ENCODE assay signal across 9 mouse cellular contexts in genomic region chr3:108409656-108410358, GRCm38 (mm10). TPM values are rescaled to one million over a fixed set of nuclear protein-coding genes. Genes with fewer than 3 reads are reported as not detected.
DNase-seq lines count a peak whose midpoint lies in the region; ATAC-seq and TF ChIP-seq lines count a peak whose summit lies in the region.
"Had no signal": no experiment of that assay in that cellular context is flagged by ENCODE, and none has a peak within 500 bp of the region (broad histone marks: within the 10 kb centered on the region; RNA-seq: fewer than 3 reads in every experiment).

No protein-coding gene starts in this region.

- peaks cover 13% of the 10 kb centered on the region for H3K9me3 ChIP-seq in embryonic facial prominence, embryonic 12.5 days
- peaks cover 12% of the 10 kb centered on the region for H3K9me3 ChIP-seq in intestine, embryonic 16.5 days (ENCODE audit: control insufficient read depth, low read length)
- peaks cover 3% of the 10 kb centered on the region; the same call in 1 of the 2 replicates for H3K9me3 ChIP-seq in midbrain, embryonic 16.5 days (replicated peaks; ENCODE audit: control insufficient read depth, low read length, poor library complexity, severe bottlenecking)

- H3K9ac ChIP-seq in embryonic facial prominence, embryonic 12.5 days: 0 out of 2 replicates have a peak overlapping the region, but pooled peaks have one; percentile 29
- H3K9ac ChIP-seq in intestine, embryonic 16.5 days (ENCODE audit: low read depth, low read length): peak overlapping the region; percentile 31; the same call in 1 of the 2 replicates
- peak overlapping the region; percentile 79 for H3K9ac ChIP-seq in midbrain, embryonic 16.5 days (ENCODE audit: low read depth, low read length)

- H3K4me2 ChIP-seq in embryonic facial prominence, embryonic 12.5 days (replicated peaks): peak overlapping the region; percentile 33
- no peak overlapping the region for H3K4me2 ChIP-seq in intestine, embryonic 16.5 days (ENCODE audit: low read depth, low read length)
- H3K4me2 ChIP-seq in midbrain, embryonic 16.5 days (ENCODE audit: low read length): peak overlapping the region; percentile 65

- DNase-seq in cerebellum, adult 11 months: peak; percentile 38
- DNase-seq in adrenal gland, adult (ENCODE audit: inconsistent age in 2 of 2, low spot score in 1 of 2): no peak
- no peak for DNase-seq in left cerebral cortex, adult 18-20 months (ENCODE audit: low spot score in 2 of 2)
- DNase-seq in lung, adult 2 months: no peak

- peaks cover 36% of the 10 kb centered on the region for H3K4me1 ChIP-seq in embryonic facial prominence, embryonic 12.5 days
- peaks cover 4% of the 10 kb centered on the region; the same call in 1 of the 2 replicates for H3K4me1 ChIP-seq in intestine, embryonic 16.5 days (ENCODE audit: control insufficient read depth, insufficient read depth, low read length)
- peaks cover 56% of the 10 kb centered on the region for H3K4me1 ChIP-seq in midbrain, embryonic 16.5 days (ENCODE audit: control insufficient read depth, insufficient read depth, low read length)
- peaks cover 12% of the 10 kb centered on the region for H3K4me1 ChIP-seq in lung, adult 2 months (ENCODE audit: control insufficient read depth, insufficient read depth, low read length)

- peaks cover 3% of the 10 kb centered on the region; the same call in 1 of the 2 replicates for H3K27me3 ChIP-seq in embryonic facial prominence, embryonic 12.5 days
- H3K27me3 ChIP-seq in intestine, embryonic 16.5 days (replicated peaks; ENCODE audit: control insufficient read depth, insufficient read depth, low read length): no peaks in the 10 kb centered on the region
- no peaks in the 10 kb centered on the region for H3K27me3 ChIP-seq in midbrain, embryonic 16.5 days (ENCODE audit: control insufficient read depth, insufficient read depth, low read depth, low read length)

- H3K27ac ChIP-seq in embryonic facial prominence, embryonic 12.5 days: peak overlapping the region; percentile 75
- H3K27ac ChIP-seq in intestine, embryonic 16.5 days (ENCODE audit: low read length): no peak overlapping the region
- peak overlapping the region; percentile 88 for H3K27ac ChIP-seq in midbrain, embryonic 16.5 days (ENCODE audit: low read length)

- H3K36me3 ChIP-seq in embryonic facial prominence, embryonic 12.5 days: peaks cover 31% of the 10 kb centered on the region
- peaks cover 7% of the 10 kb centered on the region for H3K36me3 ChIP-seq in intestine, embryonic 16.5 days (ENCODE audit: control insufficient read depth, insufficient read depth, low read length)
- peaks cover 27% of the 10 kb centered on the region for H3K36me3 ChIP-seq in midbrain, embryonic 16.5 days (ENCODE audit: control insufficient read depth, insufficient read depth, low read length)

- no peak for TF ChIP-seq POLR2A in lung, adult 2 months (IDR thresholded peaks at IDR 0.05; ENCODE audit: borderline replicate concordance, extremely low read depth, low read depth, low read length)

- no peak for ATAC-seq in cerebellum, adult (ENCODE audit: insufficient number of reproducible peaks, low FRiP score, low TSS enrichment)
- no peak for ATAC-seq in embryonic facial prominence, embryonic 12.5 days (ENCODE audit: insufficient number of reproducible peaks, insufficient read depth, low FRiP score, low TSS enrichment)
- no peak for ATAC-seq in intestine, embryonic 16.5 days
- no peak for ATAC-seq in midbrain, embryonic 16.5 days

- no peak for TF ChIP-seq CTCF in lung, adult 2 months (IDR thresholded peaks at IDR 0.05; ENCODE audit: insufficient read depth, low read length)

- peak overlapping the region; percentile 13; the same call in 1 of the 2 replicates for H3K4me3 ChIP-seq in embryonic facial prominence, embryonic 12.5 days
- H3K4me3 ChIP-seq in intestine, embryonic 16.5 days (ENCODE audit: low read length): no peak overlapping the region
- peak overlapping the region; percentile 28 for H3K4me3 ChIP-seq in midbrain, embryonic 16.5 days (ENCODE audit: low read depth, low read length)
- H3K4me3 ChIP-seq in lung, adult 2 months (replicated peaks; ENCODE audit: extremely low read depth, low read depth, low read length): no peak overlapping the region

- 53% methylated on average over 8 of the region's 8 CpGs for WGBS in embryonic facial prominence, embryonic 12.5 days
- 52% methylated on average over 8 of the region's 8 CpGs for WGBS in intestine, embryonic 16.5 days
- WGBS in midbrain, embryonic 16.5 days: 16% methylated on average over 8 of the region's 8 CpGs
- 55% methylated on average over 8 of the region's 8 CpGs for WGBS in lung, adult 2 months

RNA-seq across cellular contexts. Expression of gene Celsr2, which starts 5.5 kb away (rescaled TPM):
- polyA plus RNA-seq in embryonic facial prominence, embryonic 12.5 days (2016; fragmentation: Nextera tagmentation; extraction: Ambion mirVana): 9.5 and 11.0 TPM in 2 replicates
- polyA plus RNA-seq in intestine, embryonic 16.5 days (2015; fragmentation: Nextera tagmentation; extraction: Ambion mirVana): 2.6 and 3.0 TPM in 2 replicates
- polyA plus RNA-seq in midbrain, embryonic 16.5 days (2015; fragmentation: Nextera tagmentation; extraction: Ambion mirVana): 27.9 and 33.2 TPM in 2 replicates
- 100 to 1,000 TPM; 148 to 155 TPM for total RNA-seq in left cerebral cortex, adult 18-20 months (2021)
- 22.7 and 26.7 TPM in 2 replicates for polyA plus RNA-seq in lung, adult 2 months (2012; rRNA removed)

RNA-seq across cellular contexts. Expression of gene Psrc1, which starts 26.2 kb away (rescaled TPM):
- polyA plus RNA-seq in embryonic facial prominence, embryonic 12.5 days (2016; fragmentation: Nextera tagmentation; extraction: Ambion mirVana): 73.4 and 78.1 TPM in 2 replicates
- 22.1 and 26.1 TPM in 2 replicates for polyA plus RNA-seq in intestine, embryonic 16.5 days (2015; fragmentation: Nextera tagmentation; extraction: Ambion mirVana)
- polyA plus RNA-seq in midbrain, embryonic 16.5 days (2015; fragmentation: Nextera tagmentation; extraction: Ambion mirVana): 3.9 and 5.2 TPM in 2 replicates
- total RNA-seq in left cerebral cortex, adult 18-20 months (2021): 10 to 100 TPM; 17.8 to 18.1 TPM
- 2.3 and 2.4 TPM in 2 replicates for polyA plus RNA-seq in lung, adult 2 months (2012; rRNA removed)

RNA-seq across cellular contexts. Expression of gene Sars, which starts 35.2 kb away (rescaled TPM):
- 125 and 127 TPM in 2 replicates for polyA plus RNA-seq in embryonic facial prominence, embryonic 12.5 days (2016; fragmentation: Nextera tagmentation; extraction: Ambion mirVana)
- polyA plus RNA-seq in intestine, embryonic 16.5 days (2015; fragmentation: Nextera tagmentation; extraction: Ambion mirVana): 166 and 168 TPM in 2 replicates
- 217 and 220 TPM in 2 replicates for polyA plus RNA-seq in midbrain, embryonic 16.5 days (2015; fragmentation: Nextera tagmentation; extraction: Ambion mirVana)
- 100 to 1,000 TPM; 244 to 258 TPM for total RNA-seq in left cerebral cortex, adult 18-20 months (2021)
- 29.4 and 48.0 TPM in 2 replicates for polyA plus RNA-seq in lung, adult 2 months (2012; rRNA removed)

RNA-seq across cellular contexts. Expression of gene Mybphl, which starts 45.1 kb away (rescaled TPM):
- polyA plus RNA-seq in embryonic facial prominence, embryonic 12.5 days (2016; fragmentation: Nextera tagmentation; extraction: Ambion mirVana): 0.13 and 0.18 TPM in 2 replicates
- not detected in 2 replicates for polyA plus RNA-seq in intestine, embryonic 16.5 days (2015; fragmentation: Nextera tagmentation; extraction: Ambion mirVana)
- polyA plus RNA-seq in midbrain, embryonic 16.5 days (2015; fragmentation: Nextera tagmentation; extraction: Ambion mirVana): not detected in 2 replicates
- under 1 TPM; 0.26 to 0.49 TPM for total RNA-seq in left cerebral cortex, adult 18-20 months (2021)
- polyA plus RNA-seq in lung, adult 2 months (2012; rRNA removed): 34.9 and 39.2 TPM in 2 replicates
- total RNA-seq: common myeloid progenitor, adult 5-6 weeks had no signal

Comparison
In these comparisons a context has a peak if more than half of its experiments do, and no peak if none do; other contexts are left out.
1. H3K4me3 ChIP-seq: peak in embryonic facial prominence, embryonic 12.5 days (single experiment) and midbrain, embryonic 16.5 days (single experiment); none in intestine, embryonic 16.5 days (single experiment) and lung, adult 2 months (single experiment).
2. H3K9ac ChIP-seq: peak in every context shown above with its lines; median percentile 79 in midbrain, embryonic 16.5 days; 31 in intestine, embryonic 16.5 days; 29 in embryonic facial prominence, embryonic 12.5 days.